Mouse (Mus musculus) mesoderm, embryonic 11.5 days (tissue): ENCODE results near the gene Cited1.

Source experiments
- DNase-seq: peaks from one replicate; pipeline ENCODE4 v3.0.0-alpha.2; 2012; ENCODE audit warnings: low read depth, low spot score

Gene Cited1

DNA sequence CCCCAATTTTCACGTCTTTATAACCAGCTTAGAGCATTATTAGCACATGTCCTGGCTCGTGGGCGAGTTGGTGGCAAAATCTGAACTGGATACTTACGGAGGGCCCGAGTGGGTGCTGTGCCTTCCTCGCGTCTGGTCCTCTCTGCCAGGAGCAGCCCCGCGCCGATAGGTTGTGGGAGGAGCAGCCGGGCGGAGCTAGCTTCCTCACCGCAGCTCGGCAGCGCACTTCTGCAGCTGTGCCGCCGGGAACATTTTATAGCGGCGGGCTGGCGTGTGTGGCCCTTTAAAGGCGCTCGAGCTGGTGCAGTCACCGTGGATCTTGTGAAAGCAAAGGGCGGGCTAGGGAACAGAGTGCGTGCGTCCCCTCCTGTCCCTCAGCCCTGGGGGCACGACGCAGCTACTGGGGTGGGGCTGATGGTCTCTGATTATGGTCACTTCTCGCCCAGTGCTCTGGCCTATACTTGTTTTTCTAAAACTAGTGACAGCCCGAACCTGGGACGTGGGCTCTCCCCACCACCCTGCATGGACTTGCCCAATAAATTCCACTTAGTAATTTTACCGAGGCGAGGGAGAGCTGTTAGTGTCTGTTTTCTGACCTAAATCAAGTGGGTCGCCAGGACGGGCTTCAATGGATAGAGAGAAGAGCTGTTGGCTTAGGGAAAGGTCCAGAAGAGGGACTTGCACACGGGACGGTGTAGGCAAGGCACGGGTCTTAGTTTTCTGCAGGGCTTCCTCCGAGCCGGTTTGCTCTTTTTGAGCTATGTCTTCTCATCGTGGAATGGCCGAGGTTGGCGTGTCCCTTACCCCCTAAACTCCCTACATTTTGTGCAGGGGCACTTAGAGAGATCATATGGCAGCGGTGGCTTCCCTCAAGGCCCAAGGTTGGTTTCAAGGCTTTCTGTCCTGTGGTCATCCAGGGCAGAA, at the start of gene Cited1:
TSS of gene Cited1 (minus strand) at position 245 of the 924 bp plus-strand sequence.
- DNase-seq, result peak; percentile 81

- peak; percentile 24 for DNase-seq
These were observed 32.9 kb upstream of the Cited1 start for GRCm38 (mm10) chrX:102284889-102285288.

DNA sequence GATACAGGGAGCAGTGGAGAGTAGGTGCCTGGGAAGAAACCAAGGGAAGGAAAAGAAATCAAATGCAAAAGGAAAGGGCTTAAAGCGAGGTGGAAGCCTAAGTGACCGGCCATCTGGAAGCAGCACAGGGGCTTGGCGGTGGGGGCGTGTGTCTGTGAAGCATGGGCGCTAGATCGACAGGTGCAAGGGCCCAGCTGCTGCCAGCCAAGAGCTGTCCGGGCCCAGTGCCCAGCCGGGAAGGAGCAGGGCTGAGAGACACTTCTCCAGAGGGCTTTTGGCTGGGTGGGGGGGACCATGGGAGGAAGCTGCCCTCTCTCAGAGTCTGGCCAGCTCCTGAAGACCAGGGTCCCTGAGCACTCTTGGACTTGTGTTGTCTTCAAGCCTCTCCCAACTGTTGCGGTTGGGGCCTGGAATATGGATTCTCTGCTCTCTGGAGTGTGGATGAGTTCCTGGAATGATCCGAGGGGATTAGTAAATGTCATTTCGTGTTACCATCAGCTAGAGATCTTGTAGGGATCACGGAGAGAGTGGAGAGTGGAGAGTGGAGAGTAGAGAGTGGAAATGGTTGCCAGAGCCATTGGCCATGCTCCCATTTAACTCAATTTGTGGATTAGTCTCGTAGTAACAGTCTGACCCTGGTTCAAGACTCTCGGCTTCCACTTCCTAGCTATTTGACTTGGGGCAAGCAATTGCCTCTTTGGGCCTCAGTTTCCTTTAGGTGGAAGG, 10.8 kb upstream of the Cited1 start:
- DNase-seq, result no peak

GRCm38 (mm10) chrX:102259772-102260171, 7.8 kb upstream of the Cited1 start:
- DNase-seq, result no peak

- DNase-seq, result peak; percentile 19
These were observed 1.9 kb upstream of the Cited1 start for GRCm38 (mm10) chrX:102253892-102254291.

DNA sequence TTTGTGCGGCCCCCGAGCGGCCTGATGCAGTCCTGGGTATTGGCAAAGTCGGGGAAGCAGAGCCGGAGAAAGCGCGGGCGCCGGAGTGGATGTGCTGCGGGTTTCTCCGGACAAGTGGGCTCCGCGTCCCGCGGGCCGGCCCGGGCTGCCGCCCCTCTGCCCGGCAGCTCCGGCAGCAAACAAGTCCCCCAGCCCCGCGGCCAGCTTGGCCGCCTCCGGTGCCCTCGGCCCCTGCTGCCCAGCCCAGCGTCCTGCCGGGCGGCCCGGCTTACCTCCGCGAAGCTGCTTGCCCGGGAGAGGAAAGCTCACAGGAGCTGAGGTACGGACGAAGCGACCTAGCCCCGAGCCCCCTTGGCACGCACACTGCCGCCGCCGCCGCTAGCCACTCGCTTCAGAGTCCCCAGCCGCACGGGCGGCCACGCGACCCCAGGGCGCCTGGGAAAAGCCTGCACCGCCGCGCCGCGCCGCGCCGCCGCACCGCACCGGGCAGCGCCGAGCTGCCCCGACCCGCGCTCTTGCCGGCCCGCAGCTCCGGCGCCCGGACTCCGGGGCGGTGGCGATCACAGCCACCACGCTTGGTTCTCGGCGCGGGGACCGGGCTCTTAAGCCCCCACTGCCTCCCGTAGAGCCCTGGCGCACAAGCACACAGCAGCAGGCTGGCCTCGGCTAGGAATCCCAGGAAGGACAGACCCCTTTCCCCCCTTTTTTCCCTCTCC, 602 bp downstream of the Cited1 start:
- peak; percentile 8 for DNase-seq

GRCm38 (mm10) chrX:102250891-102251170, 1.1 kb downstream of the Cited1 start:
- no peak for DNase-seq

DNA sequence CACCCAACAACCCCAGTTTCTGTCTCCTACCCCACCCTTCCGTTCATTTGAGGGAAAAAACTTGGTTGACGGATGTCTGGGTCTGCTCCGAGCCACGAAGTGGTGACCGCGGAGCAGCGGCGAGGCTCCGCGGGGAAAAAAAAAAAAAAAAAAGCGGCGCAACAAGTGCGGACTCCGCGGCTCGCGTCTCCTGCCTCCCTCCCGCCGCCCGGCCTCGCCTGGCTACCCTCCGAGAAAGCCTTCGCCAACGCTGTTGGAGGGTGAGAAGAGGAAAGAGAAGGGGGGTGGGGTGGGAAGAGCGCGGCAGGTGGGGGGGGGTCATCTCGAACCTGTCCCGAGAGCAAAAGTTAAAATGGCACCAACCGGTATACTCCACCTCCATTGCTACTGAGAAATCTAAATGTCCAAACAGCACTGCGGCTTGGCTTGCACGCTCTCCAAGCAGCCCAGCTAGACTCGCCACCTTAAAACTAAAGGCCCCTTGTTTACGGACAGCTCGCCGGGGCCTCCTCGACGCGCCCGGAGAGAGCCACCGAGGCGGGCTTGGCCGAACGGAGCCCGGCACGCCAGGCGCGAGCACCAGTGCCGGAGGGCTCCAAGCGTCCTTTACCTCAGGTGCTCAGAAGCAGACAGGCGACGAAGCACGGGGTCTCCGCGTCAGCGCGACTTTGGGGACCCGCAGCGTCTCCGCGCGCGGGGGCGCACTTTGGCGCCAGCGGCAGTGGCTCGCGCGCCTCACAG, 1.7 kb downstream of the Cited1 start:
- peak; percentile 20 for DNase-seq

- no peak for DNase-seq
These were observed 7.6 kb downstream of the Cited1 start for GRCm38 (mm10) chrX:102244334-102244733.

GRCm38 (mm10) chrX:102219126-102219525, 32.9 kb downstream of the Cited1 start:
- peak; percentile 52 for DNase-seq

DNA sequence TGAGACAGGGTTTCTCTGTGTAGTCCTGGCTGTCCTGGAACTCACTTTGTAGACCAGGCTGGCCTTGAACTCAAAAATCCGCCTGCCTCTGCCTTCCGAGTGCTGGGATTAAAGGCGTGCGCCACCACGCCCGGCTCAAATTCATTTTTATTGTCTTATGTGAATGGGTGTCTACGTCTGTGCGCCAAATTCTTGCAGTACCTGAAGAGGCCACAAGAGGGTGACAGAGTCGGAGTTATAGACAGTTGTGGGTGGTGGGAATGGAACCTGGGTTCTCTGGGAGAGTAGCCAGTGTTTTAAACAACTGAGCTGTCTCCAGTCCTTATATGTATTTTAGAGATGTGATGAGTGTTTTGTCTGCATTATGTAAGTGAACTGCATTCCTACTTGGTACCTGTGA, 36.6 kb downstream of the Cited1 start:
- DNase-seq, result peak; percentile 54
